Mouse (Mus musculus): ENCODE measurements around the gene Rnasel.
A peak's percentile ranks its signal among the peaks of the same experiment; 100 is the strongest.

The Rnasel gene

GRCm38 (mm10) chr1:153749211-153749801 is at the start of gene Rnasel:
Rnasel (plus strand) TSS chr1:153749426.
- DNase-seq (ENCODE audit: low spot score), result peak; percentile 76

- DNase-seq (ENCODE audit: low spot score), result no peak
Measured at GRCm38 (mm10) chr1:153700448-153701063, 48.7 kb upstream of the Rnasel start.

- DNase-seq (ENCODE audit: low spot score), result no peak
Measured at GRCm38 (mm10) chr1:153701461-153701860, 47.8 kb upstream of the Rnasel start.

GRCm38 (mm10) chr1:153702166-153702852 is 46.9 kb upstream of the Rnasel start:
- DNase-seq (ENCODE audit: low spot score), result no peak

- DNase-seq (ENCODE audit: low spot score), result no peak
Measured at GRCm38 (mm10) chr1:153702853-153703410, 46.3 kb upstream of the Rnasel start.

GRCm38 (mm10) chr1:153703445-153703991 is 45.7 kb upstream of the Rnasel start:
- no peak for DNase-seq (ENCODE audit: low spot score)

GRCm38 (mm10) chr1:153704174-153704573 is 45.1 kb upstream of the Rnasel start:
- DNase-seq (ENCODE audit: low spot score), result no peak

GRCm38 (mm10) chr1:153704996-153705395 is 44.2 kb upstream of the Rnasel start:
- no peak for DNase-seq (ENCODE audit: low spot score)

- no peak for DNase-seq (ENCODE audit: low spot score)
Measured at GRCm38 (mm10) chr1:153708626-153709025, 40.6 kb upstream of the Rnasel start.

GRCm38 (mm10) chr1:153709451-153709850 is 39.8 kb upstream of the Rnasel start:
- no peak for DNase-seq (ENCODE audit: low spot score)

GRCm38 (mm10) chr1:153711544-153712262 is 37.5 kb upstream of the Rnasel start:
- no peak for DNase-seq (ENCODE audit: low spot score)

GRCm38 (mm10) chr1:153712633-153713032 is 36.6 kb upstream of the Rnasel start:
- DNase-seq (ENCODE audit: low spot score), result no peak

- no peak for DNase-seq (ENCODE audit: low spot score)
Measured at GRCm38 (mm10) chr1:153717990-153718389, 31.2 kb upstream of the Rnasel start.

- DNase-seq (ENCODE audit: low spot score), result no peak
Measured at GRCm38 (mm10) chr1:153720935-153721334, 28.3 kb upstream of the Rnasel start.

- DNase-seq (ENCODE audit: low spot score), result no peak
Measured at GRCm38 (mm10) chr1:153721565-153722310, 27.5 kb upstream of the Rnasel start.

GRCm38 (mm10) chr1:153723426-153723825 is 25.8 kb upstream of the Rnasel start:
- no peak for DNase-seq (ENCODE audit: low spot score)

- DNase-seq (ENCODE audit: low spot score), result no peak
Measured at GRCm38 (mm10) chr1:153726636-153727035, 22.6 kb upstream of the Rnasel start.

- no peak for DNase-seq (ENCODE audit: low spot score)
Measured at GRCm38 (mm10) chr1:153729806-153730205, 19.4 kb upstream of the Rnasel start.

GRCm38 (mm10) chr1:153730671-153731070 is 18.6 kb upstream of the Rnasel start:
- DNase-seq (ENCODE audit: low spot score), result no peak

GRCm38 (mm10) chr1:153733181-153733580 is 16.0 kb upstream of the Rnasel start:
- no peak for DNase-seq (ENCODE audit: low spot score)

GRCm38 (mm10) chr1:153734866-153735265 is 14.4 kb upstream of the Rnasel start:
- DNase-seq (ENCODE audit: low spot score), result no peak
